Mouse (Mus musculus) liver, adult (tissue): ENCODE measurements around the gene Plppr3.

ENCODE experiments used
- GATA4 ChIP-seq: IDR thresholded peaks from 2 replicates; pipeline ENCODE4 v1.6.1; 2014; ENCODE audit warnings: mild to moderate bottlenecking, low read length; ENCODE audit not compliant: insufficient replicate concordance

Plppr3 gene

GRCm38 (mm10) chr10:79832026-79832785 is 42.2 kb downstream of the Plppr3 start:
- TF ChIP-seq GATA4 = no peak

DNA sequence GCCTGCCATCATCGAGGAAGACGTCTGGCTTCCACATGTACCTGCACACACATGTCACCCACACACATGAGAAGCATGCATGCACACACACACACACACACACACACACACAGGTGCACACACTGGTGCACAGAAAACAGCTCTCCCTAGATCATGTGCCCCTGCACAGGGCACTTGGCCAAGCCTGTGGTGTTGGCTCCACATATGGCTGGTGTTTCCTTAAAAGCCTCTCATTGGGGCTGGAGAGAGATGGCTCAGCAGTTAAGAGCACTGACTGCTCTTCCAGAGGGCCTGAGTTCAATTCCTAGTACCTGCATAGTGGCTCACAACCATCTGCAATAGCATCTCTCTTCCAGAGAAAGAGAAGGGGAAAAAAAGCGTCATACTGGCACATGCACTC is 42.9 kb downstream of the Plppr3 start:
- TF ChIP-seq GATA4 = no peak

- peak; percentile 63; the same call in 1 of the 2 replicates for TF ChIP-seq GATA4
These were observed 50.0 kb downstream of the Plppr3 start for GRCm38 (mm10) chr10:79824413-79824812.

- no peak for TF ChIP-seq GATA4
These were observed 51.4 kb downstream of the Plppr3 start for GRCm38 (mm10) chr10:79823011-79823410.

DNA sequence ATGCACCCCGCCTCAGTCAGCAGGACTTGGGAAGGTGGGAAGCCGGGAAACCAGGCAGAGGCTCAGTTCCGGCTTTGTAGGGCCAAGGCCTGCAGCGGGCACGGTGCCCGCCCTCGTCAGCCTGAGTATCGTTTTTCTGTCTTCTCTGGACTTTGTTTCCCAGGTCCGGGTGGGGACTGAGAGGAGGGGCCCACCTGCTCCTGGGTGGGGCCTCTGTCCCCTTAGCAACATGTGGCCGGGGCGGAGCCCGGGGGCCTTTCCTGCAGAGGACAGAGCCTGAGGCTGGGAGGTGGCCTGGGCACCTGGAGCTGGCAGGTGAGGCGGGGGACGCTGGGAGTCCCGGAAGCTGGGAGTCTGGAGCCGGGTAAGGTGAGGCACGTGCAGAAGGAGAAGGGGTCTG is 52.1 kb downstream of the Plppr3 start:
- no peak for TF ChIP-seq GATA4

- TF ChIP-seq GATA4 = no peak
These were observed 52.7 kb downstream of the Plppr3 start for GRCm38 (mm10) chr10:79821731-79822130.

- no peak for TF ChIP-seq GATA4
These were observed 53.7 kb downstream of the Plppr3 start, which contains the start of gene Misp for GRCm38 (mm10) chr10:79820782-79821181. Gene Misp (plus strand): TSS chr10:79820989.

- TF ChIP-seq GATA4 = no peak
These were observed 54.2 kb downstream of the Plppr3 start for GRCm38 (mm10) chr10:79820277-79820676.

DNA sequence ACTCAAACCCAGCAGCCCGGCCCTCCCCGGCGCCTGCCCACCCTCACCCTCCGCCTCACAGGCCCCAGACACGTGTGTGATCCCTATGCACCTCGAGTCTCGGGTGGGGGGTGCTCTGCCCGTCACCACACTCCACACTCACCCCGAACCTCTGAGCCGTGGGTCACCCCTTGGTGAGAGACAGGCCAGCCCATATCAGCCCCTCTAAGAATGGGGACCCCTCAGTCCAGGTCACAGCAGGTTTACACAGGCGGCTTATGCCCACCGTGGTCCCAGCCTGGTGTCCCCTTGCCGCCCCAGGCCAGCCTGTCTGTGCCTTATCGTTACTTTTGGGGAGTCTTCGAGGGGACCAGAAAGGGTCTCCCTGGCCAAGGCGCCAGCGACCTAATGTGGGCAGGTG is 54.8 kb downstream of the Plppr3 start:
- TF ChIP-seq GATA4 = no peak

DNA sequence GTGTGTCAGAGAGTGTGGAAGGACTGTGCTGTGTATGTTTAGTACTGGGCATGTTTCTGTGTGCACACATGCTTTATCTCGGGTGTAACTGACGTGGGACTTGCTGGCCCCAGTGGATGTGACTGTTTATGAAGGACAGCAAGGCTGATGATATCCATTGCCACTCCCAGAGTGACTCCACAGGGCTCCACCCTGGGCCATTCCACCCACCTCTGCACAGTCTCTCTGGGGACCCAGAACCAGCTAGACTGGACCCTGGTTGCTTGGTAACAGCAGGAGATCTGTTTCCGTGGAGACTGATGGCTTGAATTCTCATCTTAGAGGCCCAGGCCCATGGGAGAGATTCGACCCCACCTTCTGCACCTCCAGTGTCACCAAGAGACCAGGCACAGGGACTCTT is 56.2 kb downstream of the Plppr3 start:
- no peak for TF ChIP-seq GATA4

- TF ChIP-seq GATA4 = no peak
These were observed 57.3 kb downstream of the Plppr3 start for GRCm38 (mm10) chr10:79817111-79817510.

DNA sequence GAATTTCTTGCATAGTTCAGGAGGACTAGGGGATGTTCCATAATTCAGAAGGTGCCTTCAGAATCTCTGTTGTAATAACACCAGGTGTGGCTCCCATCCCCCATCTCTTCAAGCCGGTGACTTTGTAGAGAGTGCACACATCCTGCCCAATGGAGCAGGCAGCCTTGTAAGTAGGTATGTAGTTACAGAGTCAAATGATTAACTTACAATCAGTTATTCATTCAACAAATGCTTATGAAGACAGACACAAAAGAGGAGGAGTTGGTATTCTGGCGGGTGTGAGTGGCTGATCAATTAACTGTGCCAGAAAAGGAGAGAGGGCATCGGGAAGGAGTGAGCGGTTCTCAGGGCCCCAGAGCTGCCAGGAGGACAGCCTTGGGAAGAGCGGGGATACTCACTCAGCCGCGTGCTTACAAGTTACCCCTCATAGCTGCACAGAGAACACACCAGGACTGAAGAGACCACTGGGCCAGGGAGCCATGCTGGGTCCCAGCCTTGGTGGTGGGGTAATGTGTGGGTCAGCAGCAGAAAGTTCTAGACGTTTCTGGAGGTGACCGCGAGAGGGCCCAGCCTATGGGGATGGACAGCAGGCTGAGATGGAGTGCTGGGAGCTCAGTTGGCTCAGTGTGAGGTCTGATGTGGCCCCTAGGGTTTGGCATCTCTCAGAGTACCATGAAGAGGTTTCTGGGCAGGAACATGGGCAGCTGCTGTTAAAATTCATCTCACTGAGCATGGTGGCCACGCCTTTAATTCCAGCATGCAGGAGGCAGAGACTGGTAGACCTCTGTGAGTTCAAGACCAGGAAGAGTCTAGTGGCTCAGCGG is 58.6 kb downstream of the Plppr3 start:
- TF ChIP-seq GATA4 = no peak

DNA sequence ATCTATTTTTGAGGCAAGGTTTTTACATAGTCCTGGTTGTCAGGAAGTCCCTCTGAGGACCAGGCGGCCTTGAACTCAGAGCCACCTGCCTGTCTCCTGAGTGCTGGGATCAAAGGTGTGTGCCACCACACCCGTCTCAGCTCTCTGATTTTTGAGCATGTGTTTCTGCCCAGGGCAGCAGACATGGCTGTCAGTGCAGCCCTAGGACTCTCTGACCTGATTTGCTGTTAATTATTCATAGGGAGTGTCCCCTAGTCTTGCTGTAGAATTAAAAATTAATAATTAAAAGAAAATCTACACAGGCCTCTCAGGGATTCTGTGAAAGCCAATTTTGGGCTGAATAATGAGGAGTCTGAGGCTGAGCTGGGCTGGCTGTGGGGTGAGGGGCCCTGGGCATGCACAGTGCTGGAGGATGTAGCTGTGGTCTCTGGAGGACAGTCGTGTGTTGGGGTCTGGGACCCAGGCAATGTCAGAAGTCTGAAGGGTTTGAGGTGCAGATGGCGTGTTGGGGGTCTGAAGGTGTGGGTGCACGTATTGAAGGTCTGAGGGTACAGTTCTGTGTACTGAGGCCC is 60.1 kb downstream of the Plppr3 start:
- TF ChIP-seq GATA4 = no peak; the same call in 1 of the 2 replicates

- TF ChIP-seq GATA4 = no peak
These were observed 62.4 kb downstream of the Plppr3 start for GRCm38 (mm10) chr10:79811736-79812637.
